Mouse (Mus musculus) forebrain, postnatal 0 days (tissue): Measurements from ENCODE around the gene Arhgdia. TPM values are rescaled to one million over a fixed set of nuclear protein-coding genes. Genes with fewer than 3 reads are reported as not detected.

ENCODE experiments used
- ATAC-seq: fragments of 200-750 bp; cut with Nextera tagmentation; 2 replicates; pipeline ENCODE4 v1.8.0; 2017; ENCODE audit warnings: mild to moderate bottlenecking, moderate library complexity
- DNase-seq: peaks from one replicate; pipeline ENCODE4 v3.0.0-alpha.2; 2015
- H3K27ac ChIP-seq: fragments of 300-500 bp; sonication (generic); 2 replicates; pipeline ENCODE4 v1.5.1; 2014; ENCODE audit warnings: low read depth, mild to moderate bottlenecking, antibody characterized with exemption, low read length, moderate library complexity, mixed read lengths
- H3K27me3 ChIP-seq: fragments of 300-500 bp; sonication (generic); 2 replicates; pipeline ENCODE4 v1.6.1; 2014; ENCODE audit warnings: mild to moderate bottlenecking, low read length, mixed read lengths; ENCODE audit not compliant: insufficient read depth
- H3K36me3 ChIP-seq: fragments of 300-500 bp; sonication (generic); 2 replicates; pipeline ENCODE4 v1.6.1; 2014; ENCODE audit warnings: mild to moderate bottlenecking, moderate library complexity; ENCODE audit not compliant: insufficient read depth
- H3K4me1 ChIP-seq: fragments of 300-500 bp; sonication (generic); 2 replicates; pipeline ENCODE4 v1.6.1; 2014; ENCODE audit warnings: antibody characterized with exemption; ENCODE audit not compliant: insufficient read depth
- H3K4me2 ChIP-seq: fragments of 300-500 bp; sonication (generic); 2 replicates; pipeline ENCODE4 v1.6.1; 2014; ENCODE audit warnings: low read depth, mild to moderate bottlenecking, moderate library complexity
- H3K4me3 ChIP-seq: fragments of 300-500 bp; sonication (generic); 2 replicates; pipeline ENCODE4 v1.5.1; 2014; ENCODE audit warnings: low read depth, low read length, mixed read lengths
- H3K9ac ChIP-seq: fragments of 300-500 bp; sonication (generic); 2 replicates; pipeline ENCODE4 v1.6.1; 2014; ENCODE audit warnings: mild to moderate bottlenecking
- H3K9me3 ChIP-seq: fragments of 300-500 bp; sonication (generic); 2 replicates; pipeline ENCODE4 v1.6.1; 2016; ENCODE audit warnings: low read length
- CTCF ChIP-seq: sonication (generic); IDR thresholded peaks from 2 replicates; pipeline ENCODE4 v1.5.1; 2016; ENCODE audit warnings: antibody characterized with exemption, control low read depth, low read depth
- WGBS: fragments of 180-500 bp; shearing (Covaris S2); extraction: QIAGEN DNeasy Blood & Tissue Kit; methylation state at CpG from one replicate; pipeline ENCODE4 v1.1.7; 2014; 5-methylcytosine and 5-hydroxymethylcytosine counted together
- polyA plus RNA-seq: library from polyadenylated mRNA; unstranded; fragments of >200 nt; fragmentation: Nextera tagmentation; extraction: Ambion mirVana; gene quantifications from 2 replicates; pipeline ENCODE4 v1.2.1, GENCODE M21; 2015
- total RNA-seq: library from RNA; depleted of rRNA; stranded (reverse); fragments of >200 nt; gene quantifications from 2 replicates; pipeline ENCODE4 v1.2.3, GENCODE M21; 2014; rRNA removed

Gene Arhgdia
- total RNA-seq (214 and 237 TPM in 2 replicates), polyA plus RNA-seq (416 and 435 TPM in 2 replicates)

DNA sequence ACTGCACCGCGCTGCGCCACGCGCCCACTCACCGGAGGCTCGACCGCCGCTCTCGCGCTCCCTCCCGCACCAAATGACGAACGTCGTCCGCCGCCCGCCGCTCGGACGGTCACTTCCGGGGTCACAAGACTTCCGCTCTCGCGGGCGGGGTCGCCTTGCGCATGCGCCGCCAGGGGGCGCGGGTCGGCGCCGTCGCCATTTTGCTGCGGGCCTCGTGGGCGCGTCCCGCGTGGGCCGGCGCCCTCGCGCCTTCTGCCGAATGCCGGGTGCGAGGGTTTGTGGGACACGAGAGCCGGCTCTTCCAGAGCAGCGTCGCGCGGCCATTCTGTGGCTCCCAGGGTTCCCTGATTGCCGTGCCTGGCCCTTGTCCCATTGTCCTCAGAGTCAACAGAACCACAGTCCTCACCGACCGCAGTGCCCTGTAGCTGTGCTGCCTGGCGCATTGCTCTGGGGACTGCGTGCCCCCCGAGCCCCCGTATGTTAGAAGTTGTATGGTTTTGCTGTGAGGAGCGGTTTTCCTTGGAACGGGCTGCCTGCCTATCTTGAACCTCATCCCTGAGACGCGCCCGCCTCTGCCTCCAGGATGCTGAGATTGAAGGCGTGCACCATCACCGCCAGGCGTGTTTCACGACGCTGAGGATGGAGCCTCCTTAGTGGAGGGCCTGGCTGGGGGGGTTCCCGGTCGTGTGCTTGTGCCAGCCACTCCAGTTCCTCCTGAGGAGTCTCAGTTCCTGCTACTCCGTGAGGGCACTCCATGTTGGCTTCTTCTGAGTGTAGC lies at the start of gene Arhgdia:
Gene Arhgdia, minus strand, starts transcription at position 135 of the 778 bp plus-strand sequence.
- H3K27ac ChIP-seq: peak within 1 kb of the TSS; percentile 98
- H3K9me3 ChIP-seq: no peaks in the 10 kb centered on the region
- peak within 1 kb of the TSS; percentile 90 for H3K9ac ChIP-seq
- H3K4me1 ChIP-seq: peaks cover 9% of the 10 kb centered on the region
- peak within 1 kb of the TSS; percentile 93 for H3K4me3 ChIP-seq
- H3K27me3 ChIP-seq: no peaks in the 10 kb centered on the region
- WGBS: 4% methylated on average over 71 of the region's 75 CpGs
- DNase-seq (peak; percentile 94), ATAC-seq (peak; percentile 81)
- H3K36me3 ChIP-seq: peaks cover 42% of the 10 kb centered on the region
- TF ChIP-seq CTCF: peak; percentile 67
- peak within 1 kb of the TSS; percentile 94 for H3K4me2 ChIP-seq

DNA sequence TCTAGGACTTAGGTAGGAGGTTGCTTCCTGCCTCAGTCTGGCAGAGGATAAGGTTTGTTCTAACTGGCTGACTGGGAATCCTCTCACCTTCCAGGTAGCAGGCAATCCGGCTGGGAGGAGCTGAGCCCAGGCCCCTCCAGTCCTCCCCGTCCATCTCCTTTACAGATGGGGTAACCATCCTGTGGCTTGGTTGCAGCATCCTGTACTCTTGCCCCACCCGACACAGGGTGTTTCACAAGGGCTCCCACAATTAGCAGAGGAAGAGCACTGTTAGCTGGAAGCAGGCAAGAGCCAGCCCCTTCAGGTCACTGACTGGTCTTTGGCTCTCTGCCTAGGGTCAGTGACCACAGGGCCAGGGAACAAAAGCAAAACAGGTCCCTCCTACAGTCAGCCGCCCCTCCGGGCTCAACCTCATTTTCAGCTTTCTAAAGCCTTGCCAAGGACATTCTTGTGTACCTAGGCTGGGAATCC lies 49.0 kb upstream of the Arhgdia start:
- Histone ChIP-seq H3K27ac (no peak overlapping the region; the same call in 1 of the 2 replicates), H3K9ac (no peak overlapping the region), H3K36me3 (peaks cover 22% of the 10 kb centered on the region), H3K27me3 (no peaks in the 10 kb centered on the region), H3K4me2 (no peak overlapping the region), H3K9me3 (no peaks in the 10 kb centered on the region), H3K4me3 (no peak overlapping the region), H3K4me1 (peaks cover 6% of the 10 kb centered on the region)
- WGBS: 30% methylated on average over 5 of the region's 5 CpGs
- TF ChIP-seq CTCF: no peak
- ATAC-seq (no peak), DNase-seq (no peak)

DNA sequence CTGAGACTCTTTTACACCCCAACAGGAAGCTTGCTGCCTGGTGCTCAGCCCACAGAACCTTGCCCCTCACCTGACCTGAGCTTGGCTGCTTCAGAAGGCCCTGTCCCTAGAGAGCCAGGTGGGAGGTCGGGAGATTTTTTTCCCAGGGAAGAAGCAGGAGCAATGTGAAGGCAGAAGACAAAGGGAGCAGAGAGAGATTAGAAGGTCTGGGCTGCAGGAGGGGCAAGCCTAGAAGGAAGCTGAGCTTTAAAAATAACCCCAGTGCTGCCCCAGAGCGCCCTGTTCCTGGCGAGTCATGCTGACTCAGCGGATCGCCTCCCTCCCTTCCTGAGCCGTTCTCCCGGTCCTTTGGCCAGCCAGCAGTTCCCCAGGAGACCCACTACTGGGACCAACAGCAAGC lies 48.5 kb upstream of the Arhgdia start:
- no peak for DNase-seq

DNA sequence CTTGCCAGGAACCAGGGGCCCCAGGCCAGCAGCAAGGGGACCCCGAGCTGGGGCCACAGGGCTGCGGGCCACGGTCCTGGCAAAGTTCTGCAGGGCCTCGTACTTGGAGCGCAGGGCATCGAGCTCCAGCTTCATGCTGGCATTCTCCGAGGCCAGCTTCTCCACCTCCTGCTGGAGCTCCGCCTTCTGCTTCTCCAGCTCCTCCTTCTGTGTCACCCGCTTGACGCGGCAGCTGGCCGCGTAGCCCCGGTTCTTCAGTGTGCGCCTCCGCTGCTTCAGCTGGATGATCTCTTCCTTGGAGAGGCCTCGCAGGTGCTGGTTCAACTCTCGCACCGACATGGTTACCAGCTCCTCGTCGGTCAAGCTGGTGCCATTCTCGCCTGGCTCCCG lies 47.9 kb upstream of the Arhgdia start:
- H3K9me3 ChIP-seq: no peaks in the 10 kb centered on the region
- no peak overlapping the region for H3K27ac ChIP-seq
- H3K27me3 ChIP-seq: no peaks in the 10 kb centered on the region
- no peak overlapping the region for H3K4me3 ChIP-seq
- ATAC-seq (no peak), DNase-seq (no peak)
- H3K4me2 ChIP-seq: no peak overlapping the region
- H3K9ac ChIP-seq: no peak overlapping the region
- no peak for TF ChIP-seq CTCF
- peaks cover 11% of the 10 kb centered on the region for H3K4me1 ChIP-seq
- H3K36me3 ChIP-seq: peaks cover 22% of the 10 kb centered on the region
- 70% methylated on average over 23 of the region's 23 CpGs for WGBS

More for the DNA sequence above, 48.5 kb upstream of the Arhgdia start:
- no peak for TF ChIP-seq CTCF
- H3K9me3 ChIP-seq: no peaks in the 10 kb centered on the region
- H3K27ac ChIP-seq: no peak overlapping the region; the same call in 1 of the 2 replicates
- H3K4me2 ChIP-seq: no peak overlapping the region
- no peak overlapping the region for H3K9ac ChIP-seq
- H3K4me3 ChIP-seq: no peak overlapping the region
- peaks cover 11% of the 10 kb centered on the region for H3K4me1 ChIP-seq
- WGBS: 39% methylated on average over 7 of the region's 7 CpGs
- H3K36me3 ChIP-seq: peaks cover 22% of the 10 kb centered on the region
- no peak for ATAC-seq
- no peaks in the 10 kb centered on the region for H3K27me3 ChIP-seq

DNA sequence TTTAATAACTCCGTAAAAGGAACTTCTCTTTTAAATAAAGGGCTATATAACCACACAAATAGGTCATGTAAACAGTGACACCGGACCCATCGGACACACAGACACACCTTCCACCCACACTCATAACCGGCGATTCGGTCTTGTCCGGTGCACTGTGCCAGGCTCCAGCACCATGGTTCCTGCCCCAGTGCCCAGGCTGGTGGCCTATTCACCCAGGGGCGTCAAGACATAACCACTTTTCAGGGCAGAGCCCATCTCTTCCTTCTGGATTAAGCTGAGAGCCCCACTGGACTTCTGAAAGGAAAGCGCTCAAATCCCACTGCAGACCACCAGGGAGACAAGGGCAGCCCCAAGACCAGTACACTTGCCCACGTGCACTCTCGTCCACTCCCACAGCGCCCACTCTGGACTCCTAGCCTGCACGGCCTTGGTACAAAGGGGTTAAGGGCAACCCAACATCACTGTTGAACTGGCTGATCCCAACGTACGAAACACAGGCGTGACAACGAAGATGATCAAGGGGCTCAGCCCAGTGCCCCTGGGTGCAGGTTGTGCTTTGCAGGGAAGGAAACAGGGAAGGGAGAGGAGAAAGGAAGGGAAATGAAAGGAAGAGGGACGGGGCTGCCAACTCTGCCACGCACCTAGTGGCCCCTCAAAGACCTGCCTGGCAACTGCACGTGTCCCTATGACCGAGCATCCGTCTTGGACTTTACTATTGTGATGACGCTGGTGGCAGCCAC lies 47.3 kb upstream of the Arhgdia start:
- no peaks in the 10 kb centered on the region for H3K9me3 ChIP-seq
- no peak overlapping the region for H3K4me3 ChIP-seq
- ATAC-seq (no peak), DNase-seq (no peak)
- no peaks in the 10 kb centered on the region for H3K27me3 ChIP-seq
- no peak overlapping the region for H3K9ac ChIP-seq
- TF ChIP-seq CTCF: no peak
- WGBS: 93% methylated on average over 23 of the region's 23 CpGs
- no peak overlapping the region for H3K4me2 ChIP-seq
- H3K4me1 ChIP-seq: peaks cover 5% of the 10 kb centered on the region
- H3K36me3 ChIP-seq: peaks cover 22% of the 10 kb centered on the region
- H3K27ac ChIP-seq: no peak overlapping the region

- Histone ChIP-seq H3K4me2 (no peak overlapping the region), H3K36me3 (peaks cover 30% of the 10 kb centered on the region), H3K9me3 (no peaks in the 10 kb centered on the region), H3K4me3 (no peak overlapping the region), H3K9ac (no peak overlapping the region), H3K27me3 (no peaks in the 10 kb centered on the region), H3K27ac (no peak overlapping the region), H3K4me1 (peaks cover 5% of the 10 kb centered on the region)
- no peak for DNase-seq
- 81% methylated on average over 22 of the region's 22 CpGs for WGBS
- no peak for TF ChIP-seq CTCF
- ATAC-seq: no peak
Measured at GRCm38 (mm10) chr11:120627468-120628300, 46.3 kb upstream of the Arhgdia start.
